Mouse (Mus musculus) bone marrow macrophage, adult 2 months (primary cell): ENCODE measurements around the gene Ogdh.

ENCODE experiments used
- CTCF ChIP-seq: IDR thresholded peaks from 2 replicates; pipeline ENCODE4 v1.5.1; 2012; ENCODE audit warnings: low read depth, mild to moderate bottlenecking, low read length, moderate library complexity
- POLR2A ChIP-seq: IDR thresholded peaks from 2 replicates; pipeline ENCODE4 v1.6.1; 2012; ENCODE audit warnings: mild to moderate bottlenecking, low read depth, low read length, borderline replicate concordance

- no peak for TF ChIP-seq CTCF
- TF ChIP-seq POLR2A = no peak
Observed at GRCm38 (mm10) chr11:6345956-6346355, 54.5 kb downstream of the Ogdh start.
